Mouse (Mus musculus) brown adipose tissue, adult 24 weeks (tissue): ENCODE results near the gene Hsd17b14. TPM values are rescaled to one million over a fixed set of nuclear protein-coding genes. Genes with fewer than 3 reads are reported as not detected.
A peak's percentile ranks its signal among the peaks of the same experiment; 100 is the strongest.
"Not testable (repeated sequence)": the region's sequence is repeated elsewhere in the genome, so short reads cannot be mapped to it uniquely, and the experiment has no call there.

ENCODE experiments used
- H3K27ac ChIP-seq: fragments of 200-500 bp; replicated peaks from 2 replicates; pipeline ENCODE4 v1.5.1; 2012; ENCODE audit warnings: low read depth, mild to moderate bottlenecking, low read length
- H3K4me1 ChIP-seq: fragments of 200-500 bp; 2 replicates; pipeline ENCODE4 v1.6.1; 2012; ENCODE audit warnings: low read length, mixed read lengths; ENCODE audit not compliant: control insufficient read depth, insufficient read depth, insufficient read length
- H3K4me3 ChIP-seq: fragments of 200-500 bp; 2 replicates; pipeline ENCODE4 v1.5.1; 2012; ENCODE audit warnings: low read depth, mild to moderate bottlenecking, low read length, moderate library complexity; ENCODE audit not compliant: insufficient read depth
- polyA plus RNA-seq: library from polyadenylated mRNA; stranded (reverse); fragments of >200 nt; gene quantifications from 2 replicates; pipeline ENCODE4 v1.2.4, GENCODE M21; 2012; ENCODE audit not compliant: missing spikeins, insufficient read depth, insufficient read length

The Hsd17b14 gene
- not detected in 2 replicates for polyA plus RNA-seq

DNA sequence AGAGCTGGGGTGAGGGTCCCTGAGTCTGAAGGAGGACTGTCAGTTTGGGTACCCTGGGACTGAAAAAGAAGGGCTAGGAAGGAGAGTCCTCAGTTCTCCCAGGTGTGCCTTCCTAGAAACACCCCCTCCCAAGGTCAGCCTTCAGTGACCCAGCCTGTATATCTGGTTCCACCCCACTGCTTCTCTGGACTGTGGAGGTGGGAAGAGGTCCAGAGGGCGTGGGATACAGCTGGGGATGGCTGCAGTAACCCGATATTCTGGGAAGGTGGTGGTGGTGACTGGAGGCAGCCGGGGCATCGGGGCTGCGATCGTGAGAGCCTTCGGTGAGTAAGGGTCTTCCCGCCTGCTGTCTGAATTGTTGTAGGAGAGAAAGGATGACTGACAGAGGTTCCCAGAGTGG, at the start of gene Hsd17b14:
TSS of gene Hsd17b14 (plus strand) at position 150 of the 400 bp plus-strand sequence.
- no peaks in the 10 kb centered on the region for H3K4me1 ChIP-seq
- H3K27ac ChIP-seq = no peak within 1 kb of the TSS
- H3K4me3 ChIP-seq = no peak within 1 kb of the TSS

DNA sequence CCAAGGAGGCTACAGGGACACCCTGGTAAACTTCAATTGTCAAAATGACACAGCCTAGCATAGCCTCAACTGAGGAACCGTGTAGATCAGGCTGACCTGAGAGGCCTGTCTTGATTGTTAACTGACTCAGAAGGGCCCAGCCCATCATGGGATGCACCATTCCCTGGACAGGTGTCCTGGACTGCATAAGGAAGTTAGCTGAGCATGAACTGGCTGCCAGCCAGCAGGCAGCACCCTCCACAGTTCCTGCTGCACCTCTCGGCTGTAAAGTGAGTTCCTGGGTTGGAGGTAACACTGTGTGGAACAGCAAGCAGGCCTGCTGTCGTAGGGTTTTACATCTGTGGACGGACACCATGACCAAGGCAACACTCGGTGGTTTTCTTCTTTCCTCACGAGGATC, 47.1 kb upstream of the Hsd17b14 start:
- no peak overlapping the region for H3K27ac ChIP-seq
- H3K4me3 ChIP-seq = no peak overlapping the region
- H3K4me1 ChIP-seq = peaks cover 10% of the 10 kb centered on the region

DNA sequence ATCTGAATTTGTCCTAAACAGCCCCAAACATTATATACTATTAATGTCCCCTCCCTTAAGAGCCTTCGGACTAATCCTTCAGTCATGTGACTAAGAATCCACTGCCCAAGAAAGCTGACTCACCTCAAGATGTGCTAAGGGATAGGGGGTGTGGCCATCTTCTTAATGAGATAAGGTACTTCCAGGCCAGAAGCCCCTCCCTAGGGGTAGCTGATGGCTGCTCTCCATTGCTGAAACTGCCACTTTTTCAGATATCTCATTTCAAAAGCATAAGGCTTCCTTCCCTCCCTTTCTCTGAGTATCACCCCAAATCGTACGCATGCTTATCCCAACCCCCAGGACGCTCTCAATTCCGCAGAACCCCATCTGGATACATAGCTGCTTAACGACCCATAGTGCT, 46.1 kb upstream of the Hsd17b14 start:
- peaks cover 10% of the 10 kb centered on the region for H3K4me1 ChIP-seq
- H3K27ac ChIP-seq = no peak overlapping the region
- H3K4me3 ChIP-seq = no peak overlapping the region

DNA sequence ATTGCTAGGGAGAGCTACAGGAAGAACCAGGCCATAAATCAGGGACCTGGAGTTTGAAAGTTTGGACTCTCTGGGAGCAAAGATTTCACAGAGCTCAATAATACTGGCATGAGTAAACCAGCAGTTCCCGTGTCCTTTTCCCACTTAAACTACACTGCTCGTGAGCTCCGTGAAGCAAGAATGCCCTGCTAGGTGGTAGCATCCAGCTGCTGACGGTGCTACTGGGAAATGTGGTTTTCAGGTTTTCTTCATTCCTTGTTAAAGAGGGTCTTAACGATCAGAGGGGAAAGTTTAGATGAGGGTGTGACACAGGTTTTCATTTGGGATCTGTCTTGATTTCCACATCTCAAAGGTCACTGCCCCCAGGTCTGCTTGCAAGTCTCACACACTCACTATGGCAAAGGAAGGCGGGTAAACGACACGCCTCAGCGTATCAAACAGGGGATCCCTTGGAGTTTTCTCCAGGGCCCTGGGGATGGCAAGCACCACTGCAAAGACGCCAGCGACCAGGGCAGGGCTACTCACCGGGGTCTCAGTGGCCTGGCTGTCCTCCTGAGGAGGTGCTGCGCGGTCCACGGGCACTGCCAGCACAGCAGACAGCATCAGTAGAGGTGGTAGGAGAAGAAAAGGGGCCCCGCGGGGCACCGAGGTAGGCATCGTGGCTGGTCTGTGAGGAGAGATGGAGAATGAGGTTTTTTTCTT, 45.4 kb upstream of the Hsd17b14 start:
- peak overlapping the region; percentile 77 for H3K27ac ChIP-seq
- peaks cover 10% of the 10 kb centered on the region for H3K4me1 ChIP-seq
- peak overlapping the region; percentile 90 for H3K4me3 ChIP-seq

DNA sequence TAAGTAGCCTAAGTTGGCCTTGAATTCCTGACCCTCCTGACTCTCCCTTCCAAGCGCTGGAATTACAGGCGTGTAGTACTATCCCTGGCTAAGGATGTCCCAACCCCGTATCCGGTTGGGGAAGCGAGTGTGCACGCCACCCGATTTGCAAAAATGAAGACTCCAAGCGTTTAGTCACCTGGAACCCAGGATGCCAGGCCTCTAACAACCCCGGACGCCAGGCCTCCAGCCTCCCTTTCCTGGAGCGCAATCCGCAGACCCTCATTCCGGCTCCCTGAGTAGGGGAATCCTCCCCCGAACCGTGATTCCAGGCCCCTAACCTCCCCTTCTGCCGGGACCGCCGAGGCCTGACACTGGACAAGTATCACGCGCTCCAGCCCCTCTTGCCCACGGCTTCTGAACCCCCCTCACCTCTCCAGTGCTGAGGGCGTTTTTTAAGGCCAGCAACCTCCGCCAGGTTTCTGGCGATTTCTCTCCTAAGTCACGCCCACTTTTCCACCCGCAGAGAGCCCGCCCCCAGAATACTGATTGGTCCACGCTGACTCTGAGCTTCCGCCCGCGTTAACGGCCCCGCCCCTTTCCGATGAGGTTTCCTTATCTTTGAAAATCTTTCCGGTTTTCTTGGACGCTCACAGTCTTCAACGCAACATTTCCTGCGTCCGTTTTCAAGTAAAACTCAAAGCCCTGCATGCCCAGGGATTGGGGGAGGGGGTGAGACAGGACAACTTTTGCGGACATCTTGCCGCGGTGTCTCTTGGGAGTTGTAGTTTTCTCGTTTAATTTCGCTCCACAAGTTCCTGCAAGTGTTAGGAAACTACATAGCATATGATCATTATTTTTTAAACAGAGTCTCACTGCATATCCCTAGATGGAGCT, 44.5 kb upstream of the Hsd17b14 start, which contains the start of gene Nucb1:
TSS of gene Nucb1 (minus strand) at position 495 of the 876 bp plus-strand sequence.
- Histone ChIP-seq H3K4me3 (peak within 1 kb of the TSS; percentile 90), H3K27ac (peak within 1 kb of the TSS; percentile 93), H3K4me1 (peaks cover 10% of the 10 kb centered on the region)

DNA sequence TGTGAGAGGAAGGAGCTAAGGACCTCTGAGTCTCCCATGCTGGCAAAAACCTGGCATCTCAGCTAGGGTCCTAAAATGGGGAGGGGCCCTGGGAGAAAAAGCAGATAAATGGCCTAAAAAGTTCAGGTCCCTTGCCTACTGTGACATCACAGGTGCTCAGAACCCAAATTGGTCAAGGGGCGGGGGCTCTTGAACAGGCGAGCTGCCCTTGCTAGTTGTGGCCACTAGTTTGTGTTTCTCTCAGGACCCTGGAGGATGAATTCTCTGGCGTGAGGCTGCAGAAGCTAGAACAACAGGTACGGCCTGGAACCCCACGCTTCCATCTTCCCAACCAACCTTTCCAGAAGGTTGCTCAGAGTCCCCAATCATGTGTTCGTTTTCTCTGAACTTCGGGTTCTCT, 40.3 kb upstream of the Hsd17b14 start:
- Histone ChIP-seq H3K4me1 (peaks cover 2% of the 10 kb centered on the region), H3K27ac (no peak overlapping the region), H3K4me3 (no peak overlapping the region)

DNA sequence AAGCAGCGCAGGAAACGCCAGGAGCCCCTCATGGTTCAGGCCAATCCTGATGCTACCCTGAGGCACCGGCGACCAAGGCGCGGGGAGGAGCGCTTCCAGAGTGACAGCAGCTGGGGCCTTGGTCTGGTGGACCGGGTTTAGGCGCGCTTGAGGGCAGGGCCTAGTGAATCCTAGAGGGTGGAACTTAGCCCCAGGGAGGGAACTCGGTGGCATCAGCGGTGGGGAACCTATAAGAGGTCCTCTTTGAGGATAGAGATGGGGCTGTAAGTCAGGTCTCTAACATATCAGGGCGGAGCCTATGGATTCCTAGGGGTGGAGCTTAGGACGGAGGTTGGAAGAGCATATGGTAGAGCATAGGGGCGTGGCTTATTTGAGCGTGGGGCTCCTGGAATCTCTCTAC, 39.3 kb upstream of the Hsd17b14 start:
- no peaks in the 10 kb centered on the region for H3K4me1 ChIP-seq
- H3K4me3 ChIP-seq = no peak overlapping the region

DNA sequence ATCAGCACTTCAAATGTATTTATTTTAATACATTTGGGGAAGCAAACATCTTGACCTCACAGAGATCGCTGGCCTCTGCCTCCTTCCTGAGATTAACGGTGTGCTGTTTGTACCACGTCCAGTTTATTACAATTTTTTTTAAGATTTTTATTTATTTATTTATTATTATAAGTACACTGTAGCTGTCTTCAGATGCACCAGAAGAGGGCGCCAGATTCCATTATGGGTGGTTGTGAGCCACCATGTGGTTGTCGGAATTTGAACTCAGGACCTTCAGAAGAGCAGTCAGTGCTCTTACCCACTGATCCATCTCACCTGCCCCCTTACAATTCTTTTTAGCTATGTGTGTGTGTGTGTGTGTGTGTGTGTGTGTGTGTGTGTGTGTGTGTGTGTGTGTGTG, 37.8 kb upstream of the Hsd17b14 start:
- H3K27ac ChIP-seq, H3K4me3 ChIP-seq: not testable (repeated sequence)

More for the DNA sequence above, 39.3 kb upstream of the Hsd17b14 start:
- no peak overlapping the region for H3K27ac ChIP-seq

DNA sequence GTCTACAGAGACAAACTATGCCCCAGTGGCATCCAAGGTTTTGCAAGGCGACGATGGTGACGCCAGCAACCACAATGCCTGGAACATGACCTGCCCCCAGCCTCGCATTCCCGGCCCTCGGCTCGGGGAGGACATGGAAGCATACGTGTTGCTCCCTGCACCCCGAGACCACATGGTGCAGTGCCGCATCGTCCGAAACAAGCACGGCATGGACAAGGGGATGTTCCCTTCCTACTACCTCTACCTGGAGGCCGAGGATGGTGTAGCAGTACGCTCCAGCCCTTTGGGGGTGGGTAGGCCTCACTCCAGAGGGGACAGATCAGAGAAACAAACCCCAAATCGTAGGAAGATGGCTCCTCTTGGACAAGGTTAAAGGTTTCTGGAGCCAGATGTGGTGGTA, 36.1 kb upstream of the Hsd17b14 start:
- Histone ChIP-seq H3K4me1 (peaks cover 6% of the 10 kb centered on the region; the same call in 1 of the 2 replicates), H3K27ac (no peak overlapping the region), H3K4me3 (no peak overlapping the region)

More for the DNA sequence above, 37.8 kb upstream of the Hsd17b14 start:
- not testable (repeated sequence) for H3K4me1 ChIP-seq

DNA sequence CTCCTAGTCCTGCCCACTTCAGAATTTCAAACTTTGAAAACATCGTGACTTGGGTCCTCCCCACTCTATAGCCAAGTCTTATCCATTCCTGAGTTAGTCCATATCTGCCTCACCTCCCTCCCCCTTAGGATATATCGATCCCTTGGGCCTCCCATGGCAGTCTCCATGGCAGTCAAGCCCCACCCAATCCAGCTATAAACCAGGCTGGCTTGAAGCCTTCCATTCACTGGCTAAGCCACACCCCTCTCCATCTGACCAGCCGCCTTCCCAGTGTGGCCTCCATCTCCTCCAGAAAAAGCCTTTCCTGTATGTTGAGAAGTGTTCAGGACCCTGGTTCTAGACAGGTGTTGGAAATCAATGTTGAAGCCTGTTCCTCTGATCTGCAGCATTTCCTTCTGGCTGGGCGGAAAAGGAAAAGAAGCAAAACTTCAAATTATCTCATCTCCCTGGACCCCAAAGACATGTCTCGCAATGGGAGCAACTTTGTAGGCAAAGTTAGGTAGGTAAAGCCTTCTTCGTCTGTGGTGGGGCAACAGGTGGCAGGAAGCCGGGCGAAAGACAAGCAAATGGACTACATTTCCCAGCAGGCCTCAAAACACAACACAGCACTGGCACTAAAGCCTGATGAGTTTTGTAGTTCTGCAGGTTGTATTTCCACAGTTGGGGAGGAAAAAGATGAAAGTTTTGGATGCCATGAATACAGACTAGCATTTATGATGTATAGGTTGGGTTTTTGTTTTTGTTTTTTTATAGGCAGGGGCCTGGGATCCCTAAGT, 35.2 kb upstream of the Hsd17b14 start:
- peaks cover 6% of the 10 kb centered on the region; the same call in 1 of the 2 replicates for H3K4me1 ChIP-seq
- no peak overlapping the region for H3K4me3 ChIP-seq
- H3K27ac ChIP-seq = no peak overlapping the region

DNA sequence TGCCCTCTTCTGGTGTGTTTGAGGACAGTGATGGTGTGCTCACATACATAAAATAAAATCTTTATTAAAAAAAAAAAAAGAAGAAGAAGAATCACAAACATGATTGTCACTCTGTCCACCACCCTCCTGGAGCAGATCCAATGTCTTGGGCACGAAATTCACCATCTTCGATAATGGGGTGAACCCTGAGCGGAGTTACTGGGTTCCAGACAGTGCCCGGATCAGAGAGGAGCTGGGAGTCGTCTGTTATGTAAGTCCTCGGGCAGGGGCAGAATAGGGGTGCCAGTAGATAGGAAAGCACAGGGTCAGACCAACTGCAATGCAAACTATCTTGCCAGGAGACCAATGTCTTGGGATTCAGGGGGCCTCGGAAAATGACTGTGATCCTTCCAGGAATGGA, 34.1 kb upstream of the Hsd17b14 start:
- Histone ChIP-seq H3K27ac (no peak overlapping the region), H3K4me1 (peaks cover 12% of the 10 kb centered on the region; the same call in 1 of the 2 replicates), H3K4me3 (no peak overlapping the region)

DNA sequence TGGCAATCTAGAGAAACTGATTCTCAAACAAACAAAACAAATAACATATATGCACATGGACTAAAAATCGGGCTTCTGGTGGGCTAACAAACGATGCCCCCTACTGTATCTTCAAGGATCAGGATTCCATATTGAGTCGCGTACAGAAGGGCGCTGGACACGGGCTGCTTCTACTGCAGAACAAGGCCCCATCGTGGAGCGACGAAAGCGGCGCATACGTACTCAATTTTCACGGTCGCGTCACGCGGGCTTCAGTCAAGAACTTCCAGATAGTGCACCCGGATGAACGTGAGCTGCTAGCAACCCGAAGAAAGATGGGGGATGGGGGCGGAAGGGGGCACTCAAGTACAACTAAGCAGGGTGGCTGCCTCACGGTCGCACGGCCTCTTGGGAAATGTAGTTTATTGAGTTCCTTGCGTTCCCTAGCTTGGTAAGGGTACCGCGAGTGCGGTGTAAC, 32.9 kb upstream of the Hsd17b14 start:
- H3K27ac ChIP-seq = peak overlapping the region; percentile 59
- peaks cover 12% of the 10 kb centered on the region; the same call in 1 of the 2 replicates for H3K4me1 ChIP-seq
- H3K4me3 ChIP-seq = peak overlapping the region; percentile 69

DNA sequence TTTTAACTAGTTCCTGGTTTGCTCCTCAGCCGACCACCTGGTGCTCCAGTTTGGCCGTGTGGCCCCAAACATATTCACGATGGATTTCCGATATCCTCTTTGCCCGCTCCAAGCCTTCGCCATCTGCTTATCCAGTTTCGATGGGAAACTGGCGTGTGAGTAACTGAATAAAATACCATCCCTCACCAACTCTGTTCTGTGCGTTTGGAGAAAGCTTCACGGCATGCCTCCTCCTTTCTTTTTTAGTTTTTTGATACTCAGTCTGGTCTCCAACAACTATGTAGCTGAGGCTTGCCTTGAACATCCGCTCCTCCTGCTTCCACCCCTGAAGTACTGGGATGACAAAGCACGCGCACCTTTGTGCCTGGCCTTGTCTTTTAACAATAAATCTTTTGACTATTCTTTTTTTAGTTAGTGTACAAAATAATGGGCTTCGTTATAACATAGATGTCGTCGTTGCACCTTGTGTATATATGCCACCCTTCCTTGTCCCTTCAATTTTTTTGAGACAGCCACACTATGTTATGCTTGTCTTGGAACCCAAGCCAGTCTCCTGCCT, 32.4 kb upstream of the Hsd17b14 start:
- peak overlapping the region; percentile 69 for H3K4me3 ChIP-seq
- no peak overlapping the region for H3K27ac ChIP-seq
- H3K4me1 ChIP-seq = peaks cover 12% of the 10 kb centered on the region; the same call in 1 of the 2 replicates

DNA sequence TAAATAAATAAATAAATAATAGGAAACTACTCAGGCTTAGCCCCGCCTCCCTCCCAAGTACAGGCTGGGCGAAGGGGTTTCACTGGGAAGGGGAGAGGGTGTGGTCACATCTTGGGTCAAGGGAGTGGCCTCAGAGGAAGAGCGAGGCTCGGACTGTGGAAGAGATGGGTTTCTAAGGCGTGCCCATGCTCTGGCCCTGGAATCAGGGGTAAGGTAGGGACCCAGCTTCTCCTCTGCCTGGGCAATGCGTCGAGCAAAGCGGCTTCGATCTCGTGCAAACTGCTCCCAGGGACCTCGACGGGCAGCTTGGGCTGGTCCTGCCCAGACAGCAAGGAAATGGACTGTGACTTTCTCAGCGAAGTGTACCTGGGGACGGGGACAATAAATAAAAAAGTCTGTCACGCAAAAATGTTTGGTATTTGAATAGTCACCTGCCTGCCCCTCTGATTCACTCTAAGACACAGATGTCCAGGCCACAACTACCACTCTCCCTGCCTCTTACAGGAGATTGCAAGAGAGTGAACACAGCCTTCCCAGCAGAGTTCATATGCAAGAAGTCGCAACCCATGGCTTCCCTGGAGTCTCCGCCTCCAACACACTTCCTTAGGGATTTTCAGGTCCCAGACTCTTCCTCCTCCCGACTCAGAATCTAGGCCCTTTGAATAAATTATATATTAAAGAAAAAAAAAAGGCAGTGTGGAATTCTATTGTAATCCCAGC, 31.6 kb upstream of the Hsd17b14 start:
- Histone ChIP-seq H3K4me3 (peak overlapping the region; percentile 21; the same call in 1 of the 2 replicates), H3K27ac (no peak overlapping the region), H3K4me1 (peaks cover 12% of the 10 kb centered on the region; the same call in 1 of the 2 replicates)
